Mouse (Mus musculus) ES-E14 (cell line): ENCODE measurements at regions not wholly inside any gene's neighbourhood (a gene's known extent, or its start where the extent isn't known, plus 50 kb on each side); places are given as distances from the start of the nearest gene placed in this dataset.

Experiments
- DNase-seq: peaks from one replicate; pipeline ENCODE4 v3.0.0-alpha.2; 2013; ENCODE audit warnings: low read depth, low spot score
- H3K27ac ChIP-seq: 2 replicates; pipeline ENCODE4 v1.5.1; 2012; ENCODE audit warnings: low read depth, mild to moderate bottlenecking, low read length, moderate library complexity, mixed read lengths; ENCODE audit not compliant: poor library complexity, insufficient read depth, severe bottlenecking
- H3K36me3 ChIP-seq: 2 replicates; pipeline ENCODE4 v1.6.1; 2012; ENCODE audit warnings: mild to moderate bottlenecking, low read length, moderate library complexity, mixed read lengths; ENCODE audit not compliant: control insufficient read depth, poor library complexity, insufficient read depth, severe bottlenecking
- H3K4me1 ChIP-seq, 2 experiments: fragments of 150-350 bp in 1 of 2; sonication (generic) in 1 of 2; 2 replicates each; pipeline ENCODE4 v1.6.1; 2012; ENCODE audit warnings: low read length in 2 of 2, mild to moderate bottlenecking in 1 of 2, mixed read lengths in 1 of 2; ENCODE audit not compliant: control insufficient read depth in 2 of 2, insufficient read depth in 2 of 2, poor library complexity in 1 of 2
- H3K4me3 ChIP-seq, 2 experiments: fragments of 150-350 bp in 1 of 2; sonication (generic) in 1 of 2; 2 replicates each; pipeline ENCODE4 v1.5.1; 2012; ENCODE audit warnings: low read length in 2 of 2, low read depth in 1 of 2, mild to moderate bottlenecking in 1 of 2, mixed read lengths in 1 of 2; ENCODE audit not compliant: insufficient read depth in 1 of 2, poor library complexity in 1 of 2, severe bottlenecking in 1 of 2
- H3K9ac ChIP-seq: 2 replicates; pipeline ENCODE4 v1.6.1; 2012; ENCODE audit warnings: low read depth, mild to moderate bottlenecking, low read length, mixed read lengths; ENCODE audit not compliant: poor library complexity, insufficient read depth, severe bottlenecking
- H3K9me3 ChIP-seq: fragments of 150-350 bp; sonication (generic); 2 replicates; pipeline ENCODE4 v1.6.1; 2012; ENCODE audit warnings: low read depth, mild to moderate bottlenecking, low read length; ENCODE audit not compliant: control insufficient read depth, insufficient read depth
- CHD2 ChIP-seq: IDR thresholded peaks from 2 replicates; pipeline ENCODE4 v1.6.1; 2014; ENCODE audit warnings: mild to moderate bottlenecking, low read depth, low read length, inconsistent platforms
- HCFC1 ChIP-seq: IDR thresholded peaks from 2 replicates; pipeline ENCODE4 v1.6.1; 2012; ENCODE audit warnings: low read length, inconsistent platforms, borderline replicate concordance; ENCODE audit not compliant: insufficient read depth
- MAFK ChIP-seq: IDR thresholded peaks from 2 replicates; pipeline ENCODE4 v1.6.1; 2014; ENCODE audit warnings: mild to moderate bottlenecking, low read depth, low read length, inconsistent platforms; ENCODE audit not compliant: insufficient read depth
- ZC3H11A ChIP-seq: IDR thresholded peaks from 2 replicates; pipeline ENCODE4 v1.6.1; 2012; ENCODE audit warnings: low read depth, mild to moderate bottlenecking, inconsistent platforms, low read length, borderline replicate concordance
- ZNF384 ChIP-seq: IDR thresholded peaks from 2 replicates; pipeline ENCODE4 v1.6.1; 2012; ENCODE audit warnings: low read depth, low read length, inconsistent platforms
- in situ Hi-C, 2 experiments: fragments of 600-800 bp; cut with MboI; formaldehyde crosslinking; loops; one replicate each; pipeline ENCODE4 v1.15.1; 2025; ENCODE audit warnings: low sequenced_read_pairs in 2 of 2, inconsistent platforms in 1 of 2; ENCODE audit not compliant: unreplicated experiment in 2 of 2

DNA sequence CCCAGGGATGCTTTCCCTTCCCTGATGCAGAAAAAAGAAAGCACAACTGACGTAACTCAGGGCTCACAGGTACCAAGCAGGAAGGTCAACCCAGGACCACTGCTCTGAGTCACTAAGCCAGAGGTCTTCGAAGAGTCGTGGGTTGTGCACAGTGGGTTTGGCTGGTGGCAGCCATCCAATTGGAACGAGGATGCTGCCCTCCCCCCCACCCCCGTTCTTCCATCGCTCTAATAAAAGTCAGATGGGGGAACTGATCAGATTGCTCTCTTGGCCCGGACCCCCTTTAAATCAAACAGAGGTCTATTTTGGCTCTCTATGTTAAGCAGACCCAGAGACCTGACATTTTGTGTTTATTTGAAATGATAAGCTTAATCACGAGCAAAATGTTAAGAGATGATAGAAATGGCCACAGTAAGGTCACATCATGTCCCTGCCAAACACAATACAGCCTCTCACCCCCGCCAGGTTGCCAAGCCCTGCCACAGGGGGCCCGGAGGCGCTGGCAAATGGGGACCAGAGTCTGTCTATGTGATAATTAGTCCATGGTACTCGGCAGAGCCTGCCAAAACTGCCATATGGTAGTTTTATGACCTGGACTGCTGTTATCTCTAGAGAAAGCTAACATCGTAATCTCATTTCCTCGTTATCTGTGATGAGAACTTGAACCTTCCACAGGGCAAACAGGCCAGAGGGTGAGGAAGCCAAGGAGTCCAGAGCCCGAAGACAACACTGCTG is 105.6 kb downstream of the Gm11011 start:
- DNase-seq, result no peak
- Histone ChIP-seq H3K9ac (no peak overlapping the region), H3K4me1 (no peaks in the 10 kb centered on the region), H3K36me3 (no peaks in the 10 kb centered on the region), H3K27ac (no peak overlapping the region), H3K4me3 (no peak overlapping the region), H3K9me3 (no peaks in the 10 kb centered on the region)
- in situ Hi-C loops, result no loop called here
- no peak for TF ChIP-seq ZC3H11A
- no peak for TF ChIP-seq ZNF384

DNA sequence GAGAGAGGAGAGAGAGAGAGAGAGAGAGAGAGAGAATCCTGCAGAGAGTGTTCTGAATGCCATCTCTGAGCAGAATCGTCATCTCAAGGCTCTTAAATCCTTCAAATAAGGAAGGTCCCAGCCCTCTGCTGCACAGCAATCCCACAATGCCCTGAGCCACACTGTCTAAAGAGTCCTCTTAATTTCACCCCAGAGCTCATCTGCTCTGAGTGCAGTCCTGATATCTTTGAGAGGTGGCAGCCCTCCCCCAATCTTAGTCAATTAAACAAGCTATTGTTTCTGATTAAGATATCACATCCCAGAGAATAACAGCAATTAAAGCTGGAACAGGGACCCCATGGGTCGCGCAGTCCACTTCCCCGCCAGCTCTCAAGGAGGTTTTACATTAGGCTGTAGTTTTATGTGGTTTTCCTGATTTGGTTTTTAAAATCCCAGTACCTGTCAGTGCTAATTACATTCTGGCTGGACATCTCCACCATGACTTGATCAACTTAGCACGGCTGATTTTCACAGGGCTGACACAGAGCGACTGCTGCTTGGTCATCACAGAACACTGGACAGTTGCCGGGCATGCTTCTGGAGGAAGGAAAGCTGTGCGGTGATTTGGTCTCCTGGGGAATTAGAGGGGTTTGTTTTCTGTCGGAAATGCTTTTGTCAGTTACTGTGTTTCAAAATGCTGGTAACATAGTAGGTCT is 113.0 kb downstream of the Gm11011 start:
- in situ Hi-C loops, result no loop called here
- Histone ChIP-seq H3K4me3 (no peak overlapping the region), H3K9me3 (no peaks in the 10 kb centered on the region), H3K4me1 (no peaks in the 10 kb centered on the region), H3K27ac (no peak overlapping the region), H3K9ac (no peak overlapping the region), H3K36me3 (no peaks in the 10 kb centered on the region)
- TF ChIP-seq ZC3H11A (no peak), MAFK (no peak), HCFC1 (no peak), CHD2 (no peak), ZNF384 (no peak)
- no peak for DNase-seq

DNA sequence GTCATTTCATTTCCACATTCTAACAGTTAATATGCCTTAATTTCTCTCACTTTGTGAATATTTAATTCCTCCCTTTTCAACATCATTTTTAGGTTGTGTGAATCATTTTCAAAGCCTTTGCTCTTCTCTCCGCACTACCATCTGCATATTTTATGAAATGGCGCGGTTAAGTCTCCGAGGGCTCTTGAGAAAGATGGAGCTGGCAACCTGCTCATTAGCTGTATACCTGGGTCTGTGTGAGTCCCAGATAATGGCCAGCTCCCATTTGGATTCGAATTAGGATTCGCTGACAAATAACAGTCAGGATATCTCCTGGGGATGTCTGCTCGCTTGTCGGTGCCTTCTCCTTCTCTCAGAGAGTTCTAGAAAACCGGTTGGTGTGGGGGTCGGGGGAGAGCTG is 118.0 kb downstream of the Gm11011 start:
- in situ Hi-C loops, result no loop called here
- Histone ChIP-seq H3K36me3 (no peaks in the 10 kb centered on the region), H3K4me1 (no peaks in the 10 kb centered on the region), H3K9me3 (no peaks in the 10 kb centered on the region), H3K4me3 (no peak overlapping the region), H3K9ac (no peak overlapping the region), H3K27ac (no peak overlapping the region)
- TF ChIP-seq ZNF384 (no peak), ZC3H11A (no peak), HCFC1 (no peak), CHD2 (no peak), MAFK (no peak)
- DNase-seq, result no peak

DNA sequence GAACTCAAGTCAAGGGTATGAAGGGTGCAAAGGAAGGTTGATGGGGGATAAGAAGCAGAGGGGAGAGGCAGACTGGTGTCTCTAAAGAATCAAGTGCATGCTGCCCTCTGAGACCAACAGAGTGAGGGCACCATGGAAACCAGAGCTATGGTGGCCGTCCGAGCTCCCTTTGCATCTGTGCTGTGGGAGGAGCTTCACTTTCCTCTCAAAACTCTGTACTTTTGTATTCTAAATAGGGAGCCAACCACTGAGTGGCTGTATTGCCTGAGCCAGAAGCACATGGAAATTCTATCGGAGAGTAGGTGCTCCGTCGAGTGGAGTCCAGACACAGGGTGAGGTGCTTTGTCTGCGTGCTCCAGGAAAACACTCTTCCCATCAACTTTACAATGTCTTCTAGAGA is 119.9 kb downstream of the Gm11011 start:
- in situ Hi-C loops, result no loop called here
- no peak for TF ChIP-seq ZNF384
- no peak for TF ChIP-seq MAFK
- TF ChIP-seq CHD2, result no peak
- TF ChIP-seq HCFC1, result no peak
- no peak for TF ChIP-seq ZC3H11A

DNA sequence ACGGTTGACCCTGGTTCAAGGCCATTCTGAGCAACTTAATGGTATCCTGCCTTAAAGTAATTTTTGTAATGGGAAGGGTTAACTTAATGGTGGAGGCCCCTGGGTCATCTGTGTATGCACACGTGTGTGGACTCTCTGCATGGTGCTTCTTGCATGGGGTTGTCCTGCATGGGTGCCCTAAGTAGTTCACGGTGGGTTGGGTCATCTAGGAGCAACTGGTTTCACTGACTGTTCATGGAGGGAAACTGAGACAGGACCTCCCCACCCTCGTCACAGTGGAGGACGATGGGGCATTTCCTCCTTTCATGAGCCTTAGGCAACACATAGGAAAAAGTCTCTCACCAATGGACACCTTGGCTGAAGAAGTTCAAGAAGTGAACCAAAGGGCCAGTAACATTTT is 123.4 kb downstream of the Gm11011 start:
- no peak for DNase-seq
- no peaks in the 10 kb centered on the region for H3K4me1 ChIP-seq

More for the DNA sequence above, 119.9 kb downstream of the Gm11011 start:
- no peak for DNase-seq
- no peak overlapping the region for H3K4me3 ChIP-seq
- no peak overlapping the region for H3K27ac ChIP-seq
- no peak overlapping the region for H3K9ac ChIP-seq
- no peaks in the 10 kb centered on the region for H3K36me3 ChIP-seq
- no peaks in the 10 kb centered on the region for H3K9me3 ChIP-seq
- H3K4me1 ChIP-seq, result no peaks in the 10 kb centered on the region

More for the DNA sequence above, 123.4 kb downstream of the Gm11011 start:
- H3K9me3 ChIP-seq, result no peaks in the 10 kb centered on the region
- TF ChIP-seq ZC3H11A (no peak), MAFK (no peak), CHD2 (no peak), ZNF384 (no peak), HCFC1 (no peak)
- H3K9ac ChIP-seq, result no peak overlapping the region
- no peaks in the 10 kb centered on the region for H3K36me3 ChIP-seq
- no peak overlapping the region for H3K4me3 ChIP-seq
- no peak overlapping the region for H3K27ac ChIP-seq
- in situ Hi-C loops, result no loop called here
